Mouse (Mus musculus) adrenal gland, postnatal 36 days (tissue): ENCODE results near the gene Hist1h3i. TPM values are rescaled to one million over a fixed set of nuclear protein-coding genes. Genes with fewer than 3 reads are reported as not detected.

Experiments used
- DNase-seq, 2 experiments: peaks; one replicate each; pipeline ENCODE4 v3.0.0; 2021; ENCODE audit warnings: mixed read lengths in 1 of 2
- microRNA-seq: library from miRNA; unstranded; fragments of <30 nt; microRNA quantifications from one replicate; pipeline ENCODE4 v1.2.0, GENCODE M21; 2021
- total RNA-seq, 2 experiments: library from RNA; stranded (reverse); gene quantifications; 2 replicates each; pipeline ENCODE4 v1.2.3; 2021

The Hist1h3i gene
- total RNA-seq, 2 experiments from 2014 or later = 61.4 to 73.9 TPM

- DNase-seq = peak; percentile 69 to 83
Observed at GRCm38 (mm10) chr13:21734010-21734905, 48.9 kb downstream of the Hist1h3i start.

DNA sequence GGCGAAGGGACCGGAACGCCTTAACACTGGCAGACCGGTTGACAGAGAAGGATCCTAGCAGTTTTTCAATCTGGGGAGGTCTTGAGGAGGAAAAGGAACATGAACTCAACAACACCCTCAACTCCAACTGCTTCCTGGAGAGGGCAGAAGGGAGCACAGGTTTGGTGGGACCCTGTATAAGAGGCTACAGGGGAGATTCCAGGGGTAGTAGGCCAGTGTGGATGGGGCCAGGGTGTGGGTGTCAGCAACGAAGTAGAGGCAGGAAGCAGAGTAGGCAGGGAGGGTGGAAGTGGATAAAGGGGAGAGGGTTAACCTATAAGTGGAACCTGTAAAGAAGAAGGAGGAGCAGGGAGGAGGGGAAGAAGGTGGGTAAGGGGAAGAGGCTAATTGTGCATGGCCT is 49.7 kb downstream of the Hist1h3i start:
- DNase-seq = no peak

Small RNA genes within 50 kb of the gene (microRNA-seq; reads per million reads assigned to microRNA genes)
- not detected for gene Gm19658
- not detected for gene Gm44346
- not detected for gene Gm44454
- not detected for gene Gm44466

Other genes starting within 250 kb of the Hist1h3i start
- gene Olfr1366, start 240.6 kb downstream of the Hist1h3i start, total RNA-seq = not detected
- gene Olfr1535, start 223.5 kb downstream of the Hist1h3i start, total RNA-seq = not detected
- gene Olfr1364, start 201.6 kb downstream of the Hist1h3i start, total RNA-seq = not detected
- not detected for gene Olfr1362, start 169.3 kb downstream of the Hist1h3i start, total RNA-seq
- not detected for gene Olfr11, start 140.9 kb downstream of the Hist1h3i start, total RNA-seq
- gene Olfr1361, start 120.0 kb downstream of the Hist1h3i start, total RNA-seq = not detected
- not detected for gene Olfr1360, start 106.0 kb downstream of the Hist1h3i start, total RNA-seq
- gene Olfr1359, start 85.3 kb downstream of the Hist1h3i start, total RNA-seq = not detected
- gene Hist1h2bl, start 67.2 kb downstream of the Hist1h3i start, total RNA-seq = 10 to 100 TPM; 60.4 to 64.6 TPM
- 10 to 100 TPM in 1 of 2 experiments, 1 to 10 TPM in 1; 7.6 to 50.2 TPM for gene Hist1h2ai, start 66.9 kb downstream of the Hist1h3i start, total RNA-seq
- gene Hist1h3h, start 65.7 kb downstream of the Hist1h3i start, total RNA-seq = 10 to 100 TPM; 68.3 to 81.7 TPM
- 10 to 100 TPM; 17.4 to 18.8 TPM for gene Hist1h2bm, start 61.3 kb downstream of the Hist1h3i start, total RNA-seq
- gene Hist1h4j, start 48.3 kb downstream of the Hist1h3i start, total RNA-seq = 10 to 100 TPM; 11.8 to 14.2 TPM
- gene Hist1h4k, start 32.9 kb downstream of the Hist1h3i start, total RNA-seq = 100 to 1,000 TPM; 172 to 183 TPM
- gene Hist1h2ak, start 29.5 kb downstream of the Hist1h3i start, total RNA-seq = 10 to 100 TPM; 18.0 to 19.9 TPM
- gene Hist1h2bn, start 29.2 kb downstream of the Hist1h3i start, total RNA-seq = 10 to 100 TPM; 36.1 to 38.9 TPM
- 10 to 100 TPM; 26.2 to 28.0 TPM for gene Hist1h1b, start 2.7 kb downstream of the Hist1h3i start, total RNA-seq
- gene Hist1h2an, start 3.8 kb upstream of the Hist1h3i start, total RNA-seq = 1 to 10 TPM; 7.5 to 9.1 TPM
- gene Hist1h2bp, start 4.1 kb upstream of the Hist1h3i start, total RNA-seq = 10 to 100 TPM; 21.9 to 22.1 TPM
- gene Hist1h2bq, start 26.8 kb upstream of the Hist1h3i start, total RNA-seq = 10 to 100 TPM; 74.0 to 76.3 TPM
- gene Hist1h2ao, start 27.1 kb upstream of the Hist1h3i start, total RNA-seq = 10 to 100 TPM; 24.0 to 56.4 TPM
- gene Hist1h4m, start 28.4 kb upstream of the Hist1h3i start, total RNA-seq = 100 to 1,000 TPM; 215 to 270 TPM
- gene Hist1h4n, start 48.8 kb upstream of the Hist1h3i start, total RNA-seq = 100 to 1,000 TPM in 1 of 2 experiments, 10 to 100 TPM in 1; 56.0 to 125 TPM
- 10 to 100 TPM; 48.2 to 72.9 TPM for gene Hist1h2ap, start 50.1 kb upstream of the Hist1h3i start, total RNA-seq
- gene Hist1h2br, start 50.4 kb upstream of the Hist1h3i start, total RNA-seq = 10 to 100 TPM; 72.5 to 76.9 TPM
- gene Zfp184, start 161.7 kb upstream of the Hist1h3i start, total RNA-seq = 1 to 10 TPM; 1.5 to 1.6 TPM
- not detected for gene Pom121l2, start 197.8 kb upstream of the Hist1h3i start, total RNA-seq
- under 1 TPM in 1 of 2 experiments, not detected in 1; 0.53 TPM for gene Prss16, start 226.4 kb upstream of the Hist1h3i start, total RNA-seq